Mouse (Mus musculus) left cerebral cortex, postnatal 25 days (tissue): Measurements from ENCODE around the gene Gm11042. TPM values are rescaled to one million over a fixed set of nuclear protein-coding genes. Genes with fewer than 3 reads are reported as not detected.

ENCODE experiments used
- DNase-seq, 2 experiments: peaks; one replicate each; pipeline ENCODE4 v3.0.0; 2022; ENCODE audit warnings: low spot score in 2 of 2, mixed read lengths in 1 of 2
- intact Hi-C: fragments of 180-260 bp; cut with DNase I; formaldehyde crosslinking; loops from one replicate; pipeline ENCODE4 v1.15.1; 2025
- total RNA-seq, 2 experiments: library from RNA; stranded (reverse); gene quantifications; 2 replicates each; pipeline ENCODE4 v1.2.3; 2021

The Gm11042 gene
- total RNA-seq, 2 experiments from 2014 or later = not detected

DNA sequence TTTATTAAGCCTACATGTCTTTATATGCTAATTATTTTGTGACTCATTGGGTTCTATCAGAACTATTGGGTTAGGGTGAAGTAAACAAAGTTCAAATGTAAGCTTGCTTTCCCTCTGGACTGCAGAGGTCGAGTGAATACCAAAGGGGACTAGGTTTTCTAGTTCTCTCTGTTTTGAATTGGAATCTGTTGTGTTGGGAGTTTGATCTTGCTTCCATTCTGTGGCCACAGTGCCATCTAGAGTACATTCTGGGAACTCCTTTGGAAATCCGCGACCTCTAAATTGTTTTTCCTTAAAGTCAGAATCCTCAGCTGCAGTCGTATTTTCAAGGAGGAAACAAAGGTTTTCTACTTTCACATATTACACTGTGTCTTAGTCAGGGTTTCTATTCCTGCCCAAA is 22.6 kb downstream of the Gm11042 start:
- DNase-seq = peak; percentile 72 to 82
- intact Hi-C loops = loop anchor here (5.0 kb wide), 2 partner anchors 236 to 586 kb away; no protein-coding TSS in a partner anchor

DNA sequence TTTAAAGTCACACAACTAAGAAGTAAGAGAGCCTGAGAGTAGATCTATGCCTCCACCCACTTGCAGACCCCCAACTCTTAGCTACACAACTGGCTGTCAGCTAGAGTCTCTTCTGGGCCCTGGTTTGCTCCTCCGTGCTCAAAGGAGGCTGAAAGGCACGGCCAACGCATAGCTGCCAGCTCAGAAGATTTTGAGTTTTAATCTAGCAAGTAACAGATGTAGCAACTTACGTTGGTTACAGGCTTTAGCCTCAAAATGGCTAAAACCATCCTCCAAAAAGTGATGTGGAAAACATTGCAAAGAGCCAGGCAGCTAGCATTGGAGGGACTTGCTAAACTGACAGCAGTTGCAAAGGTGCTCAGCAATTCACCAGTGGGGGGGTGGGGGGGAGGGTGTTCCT is 25.2 kb downstream of the Gm11042 start:
- DNase-seq = peak in 1 of 2 experiments; percentile 79
- intact Hi-C loops = loop anchor here (5.0 kb wide), 2 partner anchors 234 to 584 kb away; no protein-coding TSS in a partner anchor

DNA sequence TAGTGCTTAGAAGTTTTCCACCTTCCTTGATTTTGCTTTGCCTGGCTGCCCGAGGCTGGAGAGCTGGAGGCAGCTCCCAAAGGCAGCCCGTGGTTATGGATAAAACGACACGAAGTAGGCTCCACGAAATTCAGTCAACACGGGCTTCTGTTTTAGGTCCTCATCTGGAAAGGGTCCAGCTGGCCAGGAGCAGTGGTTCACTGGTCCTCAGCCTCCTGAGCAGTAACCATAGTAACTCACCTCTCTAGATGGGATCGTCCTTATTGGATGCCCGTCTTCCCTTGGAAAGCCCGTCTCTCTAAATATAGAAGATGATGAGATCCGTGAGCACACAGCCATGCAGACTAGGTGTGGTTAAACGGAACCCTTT is 31.5 kb downstream of the Gm11042 start:
- peak in 1 of 2 experiments; percentile 86 for DNase-seq
- intact Hi-C loops = loop anchor here (5.0 kb wide), 1 partner anchor 177 kb away; no protein-coding TSS in a partner anchor

GRCm38 (mm10) chr12:74284020-74284684 is 32.0 kb downstream of the Gm11042 start:
- peak; percentile 93 to 98 for DNase-seq
- intact Hi-C loops = no loop called here

- peak in 1 of 2 experiments; percentile 9 for DNase-seq
- intact Hi-C loops = loop anchor here (2.0 kb wide), 1 partner anchor 50 kb away; no protein-coding TSS in a partner anchor
These were observed 33.3 kb downstream of the Gm11042 start for GRCm38 (mm10) chr12:74282846-74283245.

GRCm38 (mm10) chr12:74281403-74281802 is 34.8 kb downstream of the Gm11042 start:
- DNase-seq = no peak
- intact Hi-C loops = no loop called here

- intact Hi-C loops = loop anchor here (5.0 kb wide), 1 partner anchor 90 kb away; no protein-coding TSS in a partner anchor
- DNase-seq = peak in 1 of 2 experiments; percentile 14
These were observed 38.9 kb downstream of the Gm11042 start for GRCm38 (mm10) chr12:74277265-74277664.

DNA sequence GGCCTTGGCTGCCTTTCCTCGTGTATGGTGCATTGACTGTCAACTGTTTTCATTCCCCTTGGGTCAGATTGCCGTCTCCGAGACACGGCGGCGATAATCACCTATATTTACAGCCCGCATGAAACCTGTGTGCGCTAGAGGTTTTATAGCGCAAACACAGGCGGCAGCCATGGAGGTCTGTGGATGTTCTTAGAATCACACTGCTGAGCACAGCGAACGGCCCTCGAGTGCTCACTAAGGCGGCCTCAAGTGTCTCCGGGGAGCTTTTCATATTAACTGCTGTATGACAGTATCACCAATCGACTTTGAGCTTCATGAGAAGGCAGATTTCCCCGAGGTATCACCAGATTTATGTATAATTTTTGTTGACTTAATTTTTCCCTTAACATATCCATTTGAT is 43.6 kb downstream of the Gm11042 start:
- no peak for DNase-seq
- intact Hi-C loops = loop anchor here (5.0 kb wide), 1 partner anchor 35 kb away; no protein-coding TSS in a partner anchor

DNA sequence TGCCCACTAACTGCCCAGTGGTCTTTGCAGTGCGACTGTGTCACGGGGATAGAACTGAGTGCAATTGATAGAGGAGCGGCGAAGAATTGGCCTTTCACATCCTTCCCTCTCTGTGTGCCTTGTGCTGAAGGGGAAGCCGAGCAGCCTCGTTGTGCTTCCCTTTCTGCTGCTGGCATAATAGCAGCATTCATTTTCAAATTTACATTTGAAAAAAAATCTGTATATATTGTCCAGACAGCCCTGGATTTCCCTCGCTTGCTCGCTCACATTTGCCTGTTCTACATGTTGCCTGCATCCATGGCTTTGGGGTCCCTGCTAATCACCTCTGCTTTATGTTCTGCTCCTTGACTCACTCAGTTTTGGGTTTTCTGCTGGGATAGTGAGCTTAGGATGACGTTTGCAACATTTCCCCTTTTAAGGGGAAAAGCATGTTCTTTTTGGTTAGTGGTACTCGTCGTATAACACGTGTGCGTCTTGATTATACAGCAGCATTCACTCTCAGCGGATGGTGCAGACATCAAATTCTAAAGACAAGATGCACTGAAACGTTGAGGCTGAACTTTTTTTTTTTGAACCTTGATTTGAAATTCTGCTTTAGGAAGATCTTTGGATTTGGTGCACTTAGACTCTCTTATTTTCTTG is 47.4 kb downstream of the Gm11042 start:
- DNase-seq = peak in 1 of 2 experiments; percentile 11
- intact Hi-C loops = no loop called here

DNA sequence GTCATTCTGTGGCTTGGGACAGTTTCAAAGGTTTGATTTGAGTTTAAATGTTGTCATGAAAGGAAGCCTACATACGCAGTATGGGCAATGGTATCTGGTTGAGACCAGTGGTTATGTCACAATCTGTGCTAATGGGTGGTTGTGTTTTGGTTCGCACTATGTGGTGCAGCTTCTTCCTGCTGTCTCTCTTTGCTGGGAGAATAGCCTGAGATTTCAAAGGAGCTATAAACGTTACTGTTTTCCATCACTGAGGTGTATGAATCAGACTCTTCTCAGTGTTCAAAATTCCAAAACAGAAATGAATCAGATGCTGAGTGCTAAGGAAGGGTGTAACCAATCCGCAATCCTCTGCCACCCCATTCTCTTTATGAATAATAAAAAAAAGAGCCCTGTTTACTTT is 49.1 kb downstream of the Gm11042 start:
- intact Hi-C loops = no loop called here
- peak in 1 of 2 experiments; percentile 67 for DNase-seq
